Mouse (Mus musculus): ENCODE measurements around the gene Slc39a2. TPM values are rescaled to one million over a fixed set of nuclear protein-coding genes. Genes with fewer than 3 reads are reported as not detected.

Gene Slc39a2
- polyA plus RNA-seq, 1 experiment from 2014 or later = 0.65 TPM

Other genes starting within 250 kb of the Slc39a2 start
- gene Gm17079, start 197.4 kb upstream of the Slc39a2 start, polyA plus RNA-seq (2016; fragmentation: Nextera tagmentation; extraction: Ambion mirVana) = not detected in 2 replicates
- gene Gm5800, start 175.7 kb upstream of the Slc39a2 start, polyA plus RNA-seq (2016; fragmentation: Nextera tagmentation; extraction: Ambion mirVana) = not detected in 2 replicates
- gene Ang4, start 119.3 kb upstream of the Slc39a2 start, polyA plus RNA-seq (2016; fragmentation: Nextera tagmentation; extraction: Ambion mirVana) = not detected in 2 replicates
- gene AY358078, start 92.8 kb upstream of the Slc39a2 start, polyA plus RNA-seq (2016; fragmentation: Nextera tagmentation; extraction: Ambion mirVana) = not detected in 2 replicates
- gene Ear6, start 39.2 kb upstream of the Slc39a2 start, polyA plus RNA-seq (2016; fragmentation: Nextera tagmentation; extraction: Ambion mirVana) = not detected in 2 replicates
- 40.6 and 46.3 TPM in 2 replicates for gene Mettl17, start 8.0 kb upstream of the Slc39a2 start, polyA plus RNA-seq (2016; fragmentation: Nextera tagmentation; extraction: Ambion mirVana)
- gene Ndrg2, start 21.3 kb downstream of the Slc39a2 start, polyA plus RNA-seq (2016; fragmentation: Nextera tagmentation; extraction: Ambion mirVana) = 8.4 and 11.1 TPM in 2 replicates
- not detected in 2 replicates for gene Tppp2, start 25.5 kb downstream of the Slc39a2 start, polyA plus RNA-seq (2016; fragmentation: Nextera tagmentation; extraction: Ambion mirVana)
- not detected in 2 replicates for gene Rnase13, start 29.9 kb downstream of the Slc39a2 start, polyA plus RNA-seq (2016; fragmentation: Nextera tagmentation; extraction: Ambion mirVana)
- gene Arhgef40, start 91.8 kb downstream of the Slc39a2 start, polyA plus RNA-seq (2016; fragmentation: Nextera tagmentation; extraction: Ambion mirVana) = 85.4 and 99.8 TPM in 2 replicates
- 0.67 and 1.2 TPM in 2 replicates for gene Tmem253, start 122.8 kb downstream of the Slc39a2 start, polyA plus RNA-seq (2016; fragmentation: Nextera tagmentation; extraction: Ambion mirVana)
- 89.4 and 96.6 TPM in 2 replicates for gene Zfp219, start 127.8 kb downstream of the Slc39a2 start, polyA plus RNA-seq (2016; fragmentation: Nextera tagmentation; extraction: Ambion mirVana)
- gene Olfr221, start 149.6 kb downstream of the Slc39a2 start, polyA plus RNA-seq (2016; fragmentation: Nextera tagmentation; extraction: Ambion mirVana) = not detected in 2 replicates
- 876 and 930 TPM in 2 replicates for gene Hnrnpc, start 211.1 kb downstream of the Slc39a2 start, polyA plus RNA-seq (2016; fragmentation: Nextera tagmentation; extraction: Ambion mirVana)
- 106 TPM in 2 replicates for gene Rpgrip1, start 217.8 kb downstream of the Slc39a2 start, polyA plus RNA-seq (2016; fragmentation: Nextera tagmentation; extraction: Ambion mirVana)